Mouse (Mus musculus) bone marrow macrophage, adult 2 months (primary cell): ENCODE results near the gene Acvr1.

Source experiments
- CTCF ChIP-seq: IDR thresholded peaks from 2 replicates; pipeline ENCODE4 v1.5.1; 2012; ENCODE audit warnings: low read depth, mild to moderate bottlenecking, low read length, moderate library complexity
- POLR2A ChIP-seq: IDR thresholded peaks from 2 replicates; pipeline ENCODE4 v1.6.1; 2012; ENCODE audit warnings: mild to moderate bottlenecking, low read depth, low read length, borderline replicate concordance

DNA sequence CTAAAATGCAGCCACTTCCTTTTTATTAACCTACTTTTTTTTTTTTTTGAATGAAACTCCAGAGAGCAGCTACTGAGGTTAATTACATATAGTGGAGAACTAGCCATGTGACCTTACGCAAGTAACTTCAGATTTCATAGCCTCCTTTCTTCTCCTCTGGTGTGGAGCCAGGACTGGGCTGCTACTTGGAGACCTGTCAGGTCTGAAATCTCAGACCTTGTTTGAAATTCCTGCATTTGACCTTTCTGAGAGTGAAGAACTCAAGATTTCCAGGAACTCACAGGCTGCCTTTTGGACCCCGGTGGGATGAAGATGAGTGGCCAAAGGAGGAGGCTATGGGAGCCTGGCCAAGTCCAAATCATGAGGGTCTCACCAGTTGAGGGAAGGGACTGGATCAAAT is 7.2 kb upstream of the Acvr1 start:
- TF ChIP-seq POLR2A (no peak), CTCF (no peak)
